Mouse (Mus musculus): Measurements from ENCODE around the gene Gm4952. TPM values are rescaled to one million over a fixed set of nuclear protein-coding genes. Genes with fewer than 3 reads are reported as not detected.

Gm4952 gene
- polyA plus RNA-seq, 1 experiment from 2014 or later: not detected

Other genes with a start within 250 kb of the Gm4952 start
- not detected in 2 replicates for gene Olfr1440, start 212.7 kb upstream of the Gm4952 start, polyA plus RNA-seq (2014; fragmentation: Nextera tagmentation; extraction: Ambion mirVana)
- gene Olfr1441, start 182.5 kb upstream of the Gm4952 start, polyA plus RNA-seq (2014; fragmentation: Nextera tagmentation; extraction: Ambion mirVana): not detected in 2 replicates
- gene Pfpl, start 172.1 kb upstream of the Gm4952 start, polyA plus RNA-seq (2014; fragmentation: Nextera tagmentation; extraction: Ambion mirVana): not detected in 2 replicates
- gene Mpeg1, start 139.2 kb upstream of the Gm4952 start, polyA plus RNA-seq (2014; fragmentation: Nextera tagmentation; extraction: Ambion mirVana): 0.91 and 1.3 TPM in 2 replicates
- gene Dtx4, start 98.5 kb upstream of the Gm4952 start, polyA plus RNA-seq (2014; fragmentation: Nextera tagmentation; extraction: Ambion mirVana): 44.1 and 50.6 TPM in 2 replicates
- 7.1 and 7.5 TPM in 2 replicates for gene Fam111a, start 54.2 kb upstream of the Gm4952 start, polyA plus RNA-seq (2014; fragmentation: Nextera tagmentation; extraction: Ambion mirVana)
- not detected in 2 replicates for gene Glyat, start 33.3 kb downstream of the Gm4952 start, polyA plus RNA-seq (2014; fragmentation: Nextera tagmentation; extraction: Ambion mirVana)
- gene Olfr1442, start 70.5 kb downstream of the Gm4952 start, polyA plus RNA-seq (2014; fragmentation: Nextera tagmentation; extraction: Ambion mirVana): not detected in 2 replicates
- not detected in 2 replicates for gene Olfr1443, start 78.1 kb downstream of the Gm4952 start, polyA plus RNA-seq (2014; fragmentation: Nextera tagmentation; extraction: Ambion mirVana)
- gene Keg1, start 95.8 kb downstream of the Gm4952 start, polyA plus RNA-seq (2014; fragmentation: Nextera tagmentation; extraction: Ambion mirVana): not detected in 2 replicates
- 0.39 TPM in 1 of 2 replicates, not detected in the other for gene Cntf, start 165.7 kb downstream of the Gm4952 start, polyA plus RNA-seq (2014; fragmentation: Nextera tagmentation; extraction: Ambion mirVana)
- 8.5 and 9.6 TPM in 2 replicates for gene Zfp91, start 196.2 kb downstream of the Gm4952 start, polyA plus RNA-seq (2014; fragmentation: Nextera tagmentation; extraction: Ambion mirVana)
- gene Lpxn, start 196.2 kb downstream of the Gm4952 start, polyA plus RNA-seq (2014; fragmentation: Nextera tagmentation; extraction: Ambion mirVana): 0.83 and 1.1 TPM in 2 replicates
- gene Gm5244, start 246.7 kb downstream of the Gm4952 start, polyA plus RNA-seq (2014; fragmentation: Nextera tagmentation; extraction: Ambion mirVana): not detected in 2 replicates